Mouse (Mus musculus) left cerebral cortex, postnatal 14 days (tissue): ENCODE measurements at regions not wholly inside any gene's neighbourhood (a gene's known extent, or its start where the extent isn't known, plus 50 kb on each side); places are given as distances from the start of the nearest gene placed in this dataset.
A peak's percentile ranks its signal among the peaks of the same experiment; 100 is the strongest.
"Not testable (repeated sequence)": the region's sequence is repeated elsewhere in the genome, so short reads cannot be mapped to it uniquely, and the experiment has no call there.

Experiments used
- DNase-seq, 2 experiments: peaks; one replicate each; pipeline ENCODE4 v3.0.0; 2021 to 2022; ENCODE audit warnings: low spot score in 2 of 2, mixed read lengths in 1 of 2
- intact Hi-C: fragments of 180-260 bp; cut with DNase I; formaldehyde crosslinking; loops from one replicate; pipeline ENCODE4 v1.15.1; 2025

DNA sequence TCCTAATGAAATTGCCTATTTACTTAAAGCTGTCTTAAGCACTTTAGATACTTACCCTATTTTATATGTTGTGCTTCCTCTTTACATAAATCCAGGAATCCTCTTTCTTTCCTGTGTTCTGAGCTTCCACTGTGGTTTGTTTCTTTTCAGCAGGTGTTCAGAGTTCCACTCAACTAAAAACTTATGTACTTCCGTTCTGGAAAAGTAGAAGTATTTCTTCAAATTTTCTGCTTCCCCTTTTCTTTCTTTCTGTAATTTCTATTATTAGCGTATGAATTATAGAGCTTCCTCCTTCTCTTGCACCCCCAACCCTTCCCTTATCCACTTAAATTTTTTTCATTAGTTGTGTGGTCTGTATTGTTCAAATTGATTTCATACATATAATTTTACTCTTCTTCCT lies 165.8 kb upstream of the Nudt12 start:
- no peak for DNase-seq
- intact Hi-C loops: no loop called here

DNA sequence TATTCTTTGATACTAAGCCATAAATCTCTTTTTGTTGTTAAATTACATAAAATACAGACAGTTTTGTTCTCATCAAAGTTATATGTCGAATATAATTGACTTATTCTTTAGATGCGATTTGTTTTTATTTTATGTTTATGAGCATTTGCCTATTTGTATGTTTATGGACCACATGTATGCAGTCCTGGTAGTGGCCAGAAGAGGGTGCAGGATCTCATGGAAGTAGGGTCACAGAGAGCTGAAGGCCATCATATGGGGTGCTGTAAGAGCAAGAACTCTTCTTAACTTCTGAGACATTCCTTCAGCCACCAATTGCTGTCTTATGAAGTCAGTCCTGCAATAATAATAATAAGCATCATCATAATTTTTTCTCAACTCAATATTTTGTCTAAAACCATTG lies 143.2 kb upstream of the Nudt12 start:
- no peak for DNase-seq
- intact Hi-C loops: no loop called here

DNA sequence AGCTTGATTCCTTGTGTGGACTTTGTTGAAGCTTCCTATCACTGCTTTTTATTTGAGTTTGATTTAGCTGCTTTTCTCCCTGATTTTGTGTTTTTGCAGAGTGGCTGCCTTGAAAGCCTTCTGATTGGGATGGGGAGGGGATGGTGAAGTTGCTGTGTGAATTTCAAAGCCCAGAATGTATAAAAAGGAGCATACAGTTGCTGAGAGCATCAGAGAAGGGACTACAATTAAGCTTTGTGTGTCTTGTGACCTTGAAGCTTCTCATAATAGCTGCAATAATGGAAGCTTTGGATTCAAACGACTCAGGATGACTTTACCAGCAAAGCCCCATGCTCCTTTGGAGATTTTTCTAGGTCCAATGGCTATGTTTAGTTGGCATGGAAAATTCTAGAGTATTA lies 130.6 kb upstream of the Nudt12 start:
- DNase-seq: no peak
- intact Hi-C loops: no loop called here

GRCm38 (mm10) chr17:59142995-59143759 lies 130.0 kb upstream of the Nudt12 start:
- DNase-seq: no peak
- intact Hi-C loops: no loop called here

GRCm38 (mm10) chr17:59138791-59139190 lies 125.6 kb upstream of the Nudt12 start:
- DNase-seq: no peak

DNA sequence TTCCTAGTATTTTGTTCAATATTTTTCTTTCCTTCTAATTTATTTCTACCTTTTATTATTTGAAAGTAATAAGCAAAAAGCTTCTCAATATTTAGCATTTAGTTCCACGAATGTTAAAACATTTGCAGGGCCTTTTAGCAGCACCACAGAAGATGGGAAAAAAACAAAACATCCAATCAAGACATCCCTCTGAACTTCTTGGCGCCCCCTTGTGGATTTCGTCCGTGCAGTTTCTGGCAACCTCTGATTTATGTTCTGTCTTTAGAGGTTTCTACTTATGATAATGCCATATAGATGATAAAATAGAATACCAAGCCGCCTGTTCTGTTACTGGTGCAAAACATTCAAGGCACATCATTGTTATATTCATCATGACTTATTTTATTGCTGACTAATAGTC lies 86.2 kb upstream of the Nudt12 start:
- intact Hi-C loops: no loop called here

More at GRCm38 (mm10) chr17:59138791-59139190, 125.6 kb upstream of the Nudt12 start:
- intact Hi-C loops: no loop called here

DNA sequence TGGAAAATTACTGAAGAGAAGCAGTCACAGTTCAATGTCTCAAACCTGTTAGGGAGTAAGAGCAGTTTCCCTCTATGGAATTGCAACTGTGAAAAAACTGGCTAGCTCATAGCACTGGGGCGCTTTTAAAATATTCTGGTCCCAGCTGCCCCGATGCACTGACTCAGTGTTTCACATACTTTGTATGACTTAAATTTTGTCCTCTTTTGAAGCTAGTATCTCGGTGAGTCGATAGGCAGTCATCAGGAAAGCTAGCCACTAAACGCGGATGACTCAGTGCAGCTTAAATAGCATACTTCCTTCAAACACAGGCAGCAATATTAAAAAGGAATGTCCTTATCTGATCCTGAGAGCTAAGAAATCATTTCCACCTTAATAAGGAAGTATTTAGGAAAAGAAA lies 63.7 kb upstream of the Nudt12 start:
- intact Hi-C loops, DNase-seq: not testable (repeated sequence)

More for the DNA sequence above, 86.2 kb upstream of the Nudt12 start:
- DNase-seq: peak; percentile 3 to 39

- intact Hi-C loops, DNase-seq: not testable (repeated sequence)
Observed at GRCm38 (mm10) chr17:59076361-59076760, 63.2 kb upstream of the Nudt12 start.
